ENCODE assay signal across 8 mouse cellular contexts in genomic region chr2:125659823-125660536, GRCm38 (mm10). TPM values are rescaled to one million over a fixed set of nuclear protein-coding genes. Genes with fewer than 3 reads are reported as not detected.
DNase-seq lines count a peak whose midpoint lies in the region; ATAC-seq and TF ChIP-seq lines count a peak whose summit lies in the region.

No protein-coding gene starts in this region.

- H3K9ac ChIP-seq in CH12.LX (ENCODE audit: insufficient read depth, low read depth), result no peak overlapping the region
- peak overlapping the region; percentile 39; the same call in 1 of the 2 replicates for H3K9ac ChIP-seq in embryonic facial prominence, embryonic 11.5 days (replicated peaks; ENCODE audit: low read length)
- H3K9ac ChIP-seq in heart, embryonic 12.5 days, result peak overlapping the region; percentile 67
- peak overlapping the region; percentile 37 for H3K9ac ChIP-seq in kidney, embryonic 15.5 days
- H3K9ac ChIP-seq in liver, embryonic 14.5 days (replicated peaks), result no peak overlapping the region
- no peak overlapping the region for H3K9ac ChIP-seq in neural tube, embryonic 11.5 days (ENCODE audit: low read length)

- peak; percentile 61 to 95 for TF ChIP-seq CTCF in CH12.LX (conservative IDR thresholded peaks at IDR 0.05 in 1 of 2, IDR thresholded peaks at IDR 0.05 in 1 of 2; ENCODE audit: low read depth in 2 of 2, low read length in 2 of 2)
- TF ChIP-seq CTCF in liver, embryonic 14.5 days (IDR thresholded peaks at IDR 0.05; ENCODE audit: low read depth), result peak; percentile 90

- TF ChIP-seq RAD21 in CH12.LX (IDR thresholded peaks at IDR 0.05; ENCODE audit: low read depth, low read length), result peak; percentile 98

- no peaks in the 10 kb centered on the region for H3K36me3 ChIP-seq in CH12.LX (replicated peaks in 1 of 2; ENCODE audit: control insufficient read depth in 1 of 2, insufficient read depth in 1 of 2, low read length in 1 of 2)
- no peaks in the 10 kb centered on the region for H3K36me3 ChIP-seq in embryonic facial prominence, embryonic 11.5 days (replicated peaks; ENCODE audit: control insufficient read depth, insufficient read depth, low read depth, low read length)
- no peaks in the 10 kb centered on the region for H3K36me3 ChIP-seq in heart, embryonic 12.5 days
- no peaks in the 10 kb centered on the region for H3K36me3 ChIP-seq in kidney, embryonic 15.5 days
- H3K36me3 ChIP-seq in liver, embryonic 14.5 days (replicated peaks; ENCODE audit: control insufficient read depth, insufficient read depth, low read depth), result no peaks in the 10 kb centered on the region
- H3K36me3 ChIP-seq in neural tube, embryonic 11.5 days (ENCODE audit: control insufficient read depth, insufficient read depth, low read length), result no peaks in the 10 kb centered on the region

- TF ChIP-seq EP300 in CH12.LX (IDR thresholded peaks at IDR 0.05; ENCODE audit: low read length), result no peak
- TF ChIP-seq EP300 in liver, embryonic 14.5 days (IDR thresholded peaks at IDR 0.05; ENCODE audit: low read depth), result no peak

- WGBS in embryonic facial prominence, embryonic 11.5 days, result 13% methylated on average over 10 of the region's 10 CpGs
- 13% methylated on average over 10 of the region's 10 CpGs for WGBS in heart, embryonic 12.5 days
- 14% methylated on average over 10 of the region's 10 CpGs for WGBS in kidney, embryonic 15.5 days
- 15% methylated on average over 10 of the region's 10 CpGs for whole genome bisulfite sequencing in liver, embryonic 14.5 days (ENCODE audit: insufficient replicate concordance)
- 26% methylated on average over 10 of the region's 10 CpGs for WGBS in neural tube, embryonic 11.5 days

- TF ChIP-seq POLR2A in CH12.LX (IDR thresholded peaks at IDR 0.05; ENCODE audit: low read depth, low read length), result no peak

- peak overlapping the region; percentile 32 for H3K4me2 ChIP-seq in CH12.LX (ENCODE audit: insufficient read depth, low read depth, poor library complexity, severe bottlenecking)
- H3K4me2 ChIP-seq in embryonic facial prominence, embryonic 11.5 days (ENCODE audit: low read depth, low read length), result peak overlapping the region; percentile 46
- peak overlapping the region; percentile 69 for H3K4me2 ChIP-seq in heart, embryonic 12.5 days
- peak overlapping the region; percentile 65 for H3K4me2 ChIP-seq in kidney, embryonic 15.5 days
- peak overlapping the region; percentile 49 for H3K4me2 ChIP-seq in liver, embryonic 14.5 days (ENCODE audit: low read depth)
- H3K4me2 ChIP-seq in neural tube, embryonic 11.5 days (ENCODE audit: low read depth), result peak overlapping the region; percentile 13

- H3K4me3 ChIP-seq in CH12.LX (replicated peaks in 1 of 3; ENCODE audit: low read depth in 2 of 3, low read length in 2 of 3, poor library complexity in 1 of 3), result no peak overlapping the region
- peak overlapping the region; percentile 20 for H3K4me3 ChIP-seq in embryonic facial prominence, embryonic 11.5 days (ENCODE audit: low read depth, low read length)
- peak overlapping the region; percentile 46 for H3K4me3 ChIP-seq in heart, embryonic 12.5 days
- H3K4me3 ChIP-seq in kidney, embryonic 15.5 days (replicated peaks), result peak overlapping the region; percentile 40
- peak overlapping the region in 1 of 2 experiments; percentile 20; a peak in 2 of 4 replicates for H3K4me3 ChIP-seq in liver, embryonic 14.5 days (ENCODE audit: insufficient read depth in 1 of 2, low read depth in 2 of 2, low read length in 2 of 2)
- H3K4me3 ChIP-seq in neural tube, embryonic 11.5 days (ENCODE audit: low read depth, low read length), result no peak overlapping the region

- in situ Hi-C loops in CH12.LX (cut with MboI; ENCODE audit: low pct_ligation_motif_present, low pct_unique_long_range_greater_than_20kb, low sequenced_read_pairs), result loop anchor here (5.0 to 25.0 kb wide), 2 partner anchors 67 to 377 kb away; partner anchors contain the start of gene Fgf7

- no peaks in the 10 kb centered on the region for H3K79me2 ChIP-seq in CH12.LX (replicated peaks; ENCODE audit: control insufficient read depth, extremely low read depth, insufficient read depth, poor library complexity, severe bottlenecking)

- H3K27ac ChIP-seq in CH12.LX (ENCODE audit: insufficient read depth, low read depth), result no peak overlapping the region
- no peak overlapping the region for H3K27ac ChIP-seq in embryonic facial prominence, embryonic 11.5 days (replicated peaks; ENCODE audit: low read depth, low read length)
- H3K27ac ChIP-seq in heart, embryonic 12.5 days (ENCODE audit: poor library complexity, severe bottlenecking), result no peak overlapping the region; the same call in 1 of the 2 replicates
- no peak overlapping the region for H3K27ac ChIP-seq in kidney, embryonic 15.5 days
- H3K27ac ChIP-seq in liver, embryonic 14.5 days, result no peak overlapping the region
- H3K27ac ChIP-seq in neural tube, embryonic 11.5 days (ENCODE audit: low read depth, low read length), result no peak overlapping the region

- peaks cover 2 to 8% of the 10 kb centered on the region in 2 experiments; a peak in 3 of 4 replicates for H3K4me1 ChIP-seq in CH12.LX (ENCODE audit: control insufficient read depth in 1 of 2, insufficient read depth in 2 of 2)
- H3K4me1 ChIP-seq in embryonic facial prominence, embryonic 11.5 days (ENCODE audit: control insufficient read depth, insufficient read depth, low read length), result no peaks in the 10 kb centered on the region
- peaks cover 13% of the 10 kb centered on the region for H3K4me1 ChIP-seq in heart, embryonic 12.5 days (replicated peaks)
- H3K4me1 ChIP-seq in kidney, embryonic 15.5 days, result peaks cover 12% of the 10 kb centered on the region
- peaks cover 8 to 16% of the 10 kb centered on the region in 2 experiments for H3K4me1 ChIP-seq in liver, embryonic 14.5 days (replicated peaks; ENCODE audit: control insufficient read depth in 2 of 2, insufficient read depth in 2 of 2, low read length in 1 of 2)
- no peaks in the 10 kb centered on the region for H3K4me1 ChIP-seq in neural tube, embryonic 11.5 days (ENCODE audit: control insufficient read depth, insufficient read depth, low read length)

- peaks cover 4% of the 10 kb centered on the region for H3K9me3 ChIP-seq in CH12.LX (replicated peaks; ENCODE audit: low read length)
- H3K9me3 ChIP-seq in embryonic facial prominence, embryonic 11.5 days (replicated peaks; ENCODE audit: control insufficient read depth, low read length), result no peaks in the 10 kb centered on the region
- H3K9me3 ChIP-seq in heart, embryonic 12.5 days (replicated peaks), result no peaks in the 10 kb centered on the region
- no peaks in the 10 kb centered on the region for H3K9me3 ChIP-seq in kidney, embryonic 15.5 days (replicated peaks)
- H3K9me3 ChIP-seq in liver, embryonic 14.5 days (ENCODE audit: control insufficient read depth, low read length), result no peaks in the 10 kb centered on the region
- H3K9me3 ChIP-seq in neural tube, embryonic 11.5 days (ENCODE audit: control insufficient read depth, low read length), result no peaks in the 10 kb centered on the region

- ATAC-seq in embryonic facial prominence, embryonic 11.5 days (replicated peaks; ENCODE audit: insufficient number of reproducible peaks, low FRiP score, low TSS enrichment, low read depth), result peak; percentile 51; the same call in 1 of the 2 replicates
- ATAC-seq in heart, embryonic 12.5 days (ENCODE audit: insufficient number of reproducible peaks, low FRiP score), result peak; percentile 31; the same call in 1 of the 2 replicates
- peak; percentile 75 for ATAC-seq in kidney, embryonic 15.5 days (replicated peaks; ENCODE audit: low FRiP score)
- peak; percentile 45; the same call in 1 of the 2 replicates for ATAC-seq in liver, embryonic 14.5 days (ENCODE audit: insufficient read depth)
- ATAC-seq in neural tube, embryonic 11.5 days (ENCODE audit: insufficient read depth, low FRiP score, low TSS enrichment), result peak; percentile 51

- dilution Hi-C loops in CH12.LX (cut with MboI; ENCODE audit: extremely low pct_ligation_motif_present, extremely low pct_unique_long_range_greater_than_20kb, low sequenced_read_pairs), result no loop called here

- DNase-seq in CH12.LX (ENCODE audit: extremely low read depth), result peak; percentile 79
- peak; percentile 65 for DNase-seq in adrenal gland, postnatal 25 days
- peak; percentile 86 for DNase-seq in embryonic facial prominence, embryonic 11.5 days (ENCODE audit: low spot score)
- peak; percentile 43 to 57 (median 55) for DNase-seq in liver, embryonic 14.5 days (ENCODE audit: low read depth in 3 of 3, low spot score in 3 of 3)
- DNase-seq in neural tube, embryonic 11.5 days (ENCODE audit: low spot score), result peak; percentile 51
- peak; percentile 30 to 46 for DNase-seq in thymus, adult 18-20 months

- no peaks in the 10 kb centered on the region for H3K27me3 ChIP-seq in CH12.LX (replicated peaks)
- H3K27me3 ChIP-seq in embryonic facial prominence, embryonic 11.5 days (ENCODE audit: control insufficient read depth, insufficient read depth, low read length), result no peaks in the 10 kb centered on the region
- H3K27me3 ChIP-seq in heart, embryonic 12.5 days (replicated peaks), result no peaks in the 10 kb centered on the region
- no peaks in the 10 kb centered on the region for H3K27me3 ChIP-seq in kidney, embryonic 15.5 days
- no peaks in the 10 kb centered on the region for H3K27me3 ChIP-seq in liver, embryonic 14.5 days (ENCODE audit: control insufficient read depth, insufficient read depth, low read length)
- H3K27me3 ChIP-seq in neural tube, embryonic 11.5 days (ENCODE audit: control insufficient read depth, insufficient read depth, low read length), result no peaks in the 10 kb centered on the region

RNA-seq across cellular contexts. Expression of gene Eid1, which starts 12.9 kb away (rescaled TPM):
- total RNA-seq in CH12.LX (2012; rRNA removed) (15.4 and 17.0 TPM in 2 replicates), CH12.LX (2014; rRNA removed) (39.8 and 43.2 TPM in 2 replicates)
- 20.4 and 22.7 TPM in 2 replicates for polyA plus RNA-seq in CH12.LX (2012; ENCODE audit: insufficient read length, low read depth)
- 104 and 123 TPM in 2 replicates for total RNA-seq in adrenal gland, postnatal 25 days (2021)
- polyA plus RNA-seq in embryonic facial prominence, embryonic 11.5 days (2014; fragmentation: Nextera tagmentation; extraction: Ambion mirVana), result 332 and 336 TPM in 2 replicates
- 216 and 224 TPM in 2 replicates for polyA plus RNA-seq in heart, embryonic 12.5 days (2016; fragmentation: Nextera tagmentation; extraction: Ambion mirVana)
- polyA plus RNA-seq in kidney, embryonic 15.5 days (2015; fragmentation: Nextera tagmentation; extraction: Ambion mirVana), result 116 and 119 TPM in 2 replicates
- polyA plus RNA-seq in liver, embryonic 14.5 days (2012; rRNA removed), result 14.4 and 25.9 TPM in 2 replicates
- 45.7 and 48.1 TPM in 2 replicates for polyA plus RNA-seq in liver, embryonic 14.5 days (2014; fragmentation: Nextera tagmentation; extraction: Ambion mirVana)
- 271 and 289 TPM in 2 replicates for polyA plus RNA-seq in neural tube, embryonic 11.5 days (2014; fragmentation: Nextera tagmentation; extraction: Ambion mirVana)

RNA-seq across cellular contexts. Expression of gene Cep152, which starts 35.1 kb away (rescaled TPM):
- 8.9 and 10.2 TPM in 2 replicates for total RNA-seq in CH12.LX (2012; rRNA removed)
- total RNA-seq in CH12.LX (2014; rRNA removed), result 7.4 and 7.7 TPM in 2 replicates
- 8.4 and 8.8 TPM in 2 replicates for polyA plus RNA-seq in CH12.LX (2012; ENCODE audit: insufficient read length, low read depth)
- 5.1 TPM in 2 replicates for total RNA-seq in adrenal gland, postnatal 25 days (2021)
- polyA plus RNA-seq in embryonic facial prominence, embryonic 11.5 days (2014; fragmentation: Nextera tagmentation; extraction: Ambion mirVana), result 8.6 and 8.7 TPM in 2 replicates
- polyA plus RNA-seq in heart, embryonic 12.5 days (2016; fragmentation: Nextera tagmentation; extraction: Ambion mirVana), result 5.2 and 6.9 TPM in 2 replicates
- 7.7 and 8.1 TPM in 2 replicates for polyA plus RNA-seq in kidney, embryonic 15.5 days (2015; fragmentation: Nextera tagmentation; extraction: Ambion mirVana)
- polyA plus RNA-seq in liver, embryonic 14.5 days (2012; rRNA removed), result 2.7 and 4.2 TPM in 2 replicates
- 4.1 and 4.3 TPM in 2 replicates for polyA plus RNA-seq in liver, embryonic 14.5 days (2014; fragmentation: Nextera tagmentation; extraction: Ambion mirVana)
- polyA plus RNA-seq in neural tube, embryonic 11.5 days (2014; fragmentation: Nextera tagmentation; extraction: Ambion mirVana), result 7.3 and 8.1 TPM in 2 replicates

Comparison
In these comparisons a context has a peak if more than half of its experiments do, and no peak if none do; other contexts are left out.
1. H3K4me2 ChIP-seq: peak in every context shown above with its lines; median percentile 69 in heart, embryonic 12.5 days; 65 in kidney, embryonic 15.5 days; 49 in liver, embryonic 14.5 days; 46 in embryonic facial prominence, embryonic 11.5 days; 32 in CH12.LX; 13 in neural tube, embryonic 11.5 days.
2. H3K4me3 ChIP-seq: peak in embryonic facial prominence, embryonic 11.5 days (single experiment), heart, embryonic 12.5 days (single experiment) and kidney, embryonic 15.5 days (single experiment); none in CH12.LX (0 of 3) and neural tube, embryonic 11.5 days (single experiment).
3. H3K9ac ChIP-seq: peak in embryonic facial prominence, embryonic 11.5 days (single experiment), heart, embryonic 12.5 days (single experiment) and kidney, embryonic 15.5 days (single experiment); none in CH12.LX (single experiment), liver, embryonic 14.5 days (single experiment) and neural tube, embryonic 11.5 days (single experiment).
4. Peak in every context shown above with its lines, with median percentiles within 50 percentile points of each other: DNase-seq and ATAC-seq.